Mouse (Mus musculus) myocyte (in vitro differentiated cells): ENCODE measurements around the gene Jun.

Experiments
- E2F4 ChIP-seq: IDR thresholded peaks from one replicate; pipeline ENCODE4 v1.6.1; 2011; ENCODE audit warnings: mild to moderate bottlenecking, control low read depth, moderate library complexity; ENCODE audit not compliant: insufficient read depth
- MAX ChIP-seq: IDR thresholded peaks from one replicate; pipeline ENCODE4 v1.6.1; 2011; ENCODE audit warnings: low read depth, mild to moderate bottlenecking, control low read depth
- MYOD1 ChIP-seq, 3 experiments: IDR thresholded peaks; one replicate each; pipeline ENCODE4 v1.6.1; 2011; ENCODE audit warnings: control low read depth in 2 of 3, low read depth in 2 of 3, mild to moderate bottlenecking in 2 of 3, moderate library complexity in 1 of 3; ENCODE audit not compliant: insufficient read length in 2 of 3, control insufficient read depth in 1 of 3
- POLR2A ChIP-seq: IDR thresholded peaks from one replicate; pipeline ENCODE4 v1.6.1; 2011; ENCODE audit warnings: low read depth, mild to moderate bottlenecking, control low read depth, moderate library complexity; ENCODE audit not compliant: insufficient read length
- REST ChIP-seq: IDR thresholded peaks from one replicate; pipeline ENCODE4 v1.6.1; 2011; ENCODE audit warnings: mild to moderate bottlenecking, control low read depth, moderate library complexity; ENCODE audit not compliant: insufficient read depth, insufficient read length
- SRF ChIP-seq: IDR thresholded peaks from one replicate; pipeline ENCODE4 v1.6.1; 2011; ENCODE audit warnings: low read depth; ENCODE audit not compliant: control insufficient read depth, insufficient read length
- TCF3 ChIP-seq: IDR thresholded peaks from one replicate; pipeline ENCODE4 v1.6.1; 2011; ENCODE audit warnings: low read depth, control low read depth; ENCODE audit not compliant: insufficient read length
- USF1 ChIP-seq: IDR thresholded peaks from one replicate; pipeline ENCODE4 v1.6.1; 2011; ENCODE audit warnings: low read depth, mild to moderate bottlenecking, control low read depth, moderate library complexity

GRCm38 (mm10) chr4:95073214-95073750, 21.3 kb upstream of the Jun start:
- TF ChIP-seq POLR2A, result no peak
- no peak for TF ChIP-seq TCF3
- no peak for TF ChIP-seq USF1
- no peak for TF ChIP-seq SRF
- no peak for TF ChIP-seq E2F4
- no peak for TF ChIP-seq REST
- TF ChIP-seq MYOD1 (IDR thresholded peaks at IDR 0.05; ENCODE audit: control insufficient read depth in 1 of 3, insufficient read length in 2 of 3, low read depth in 2 of 3), result no peak
- no peak for TF ChIP-seq MAX
